Mouse (Mus musculus) megakaryocyte, embryonic 14.5 days (primary cell): Measurements from ENCODE around the gene Tlr6.

ENCODE experiments used
- FLI1 ChIP-seq: IDR thresholded peaks from 2 replicates; pipeline ENCODE4 v1.6.1; 2012; ENCODE audit warnings: low read length, inconsistent platforms, mixed read lengths
- GATA1 ChIP-seq: IDR thresholded peaks from 3 replicates; pipeline ENCODE4 v1.6.1; 2012; ENCODE audit warnings: mixed read lengths, low read length, inconsistent platforms, borderline replicate concordance

DNA sequence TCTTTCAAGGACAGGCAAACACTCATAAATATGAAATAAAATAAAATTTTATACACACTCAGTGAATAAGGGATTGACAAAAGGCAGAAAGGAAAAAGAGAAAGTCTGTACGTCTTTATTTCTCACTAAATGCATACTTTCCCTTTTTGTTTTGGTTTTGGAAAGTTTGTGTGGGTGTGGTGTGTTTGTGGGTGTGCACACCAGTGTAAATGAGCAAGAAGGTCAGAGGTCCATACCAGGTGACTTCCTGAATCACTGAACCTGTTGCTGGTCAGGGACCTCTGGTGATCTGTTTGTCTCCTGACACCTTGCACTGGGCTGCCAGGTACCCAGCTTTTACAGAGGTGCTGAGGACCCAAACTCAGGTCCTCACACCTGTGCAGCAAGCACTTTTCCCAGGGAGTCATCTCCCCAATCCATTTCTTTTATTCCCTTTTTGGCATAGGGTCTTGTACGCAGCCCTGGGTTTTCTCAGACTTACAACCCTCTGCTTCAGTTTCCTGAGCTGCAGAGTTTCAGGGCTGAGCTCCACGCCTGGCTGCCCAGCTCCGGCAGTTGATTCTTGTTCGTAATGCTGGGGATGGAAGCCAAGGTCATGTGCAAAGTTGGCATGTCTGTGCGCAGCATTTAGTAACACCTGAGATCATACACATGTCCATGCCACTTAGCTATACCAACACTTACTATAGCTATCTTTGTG lies 51.2 kb downstream of the Tlr6 start:
- no peak for TF ChIP-seq GATA1
- TF ChIP-seq FLI1, result no peak
